Mouse (Mus musculus): ENCODE data around the gene Dido1. TPM values are rescaled to one million over a fixed set of nuclear protein-coding genes. Genes with fewer than 3 reads are reported as not detected.

The Dido1 gene
- polyA plus RNA-seq, 1 experiment, result 67.8 TPM

GRCm38 (mm10) chr2:180712037-180712689, 2.4 kb upstream of the Dido1 start:
- no peaks in the 10 kb centered on the region for H3K27me3 ChIP-seq (ENCODE audit: control insufficient read depth, insufficient read depth, low read length, poor library complexity, severe bottlenecking)
- H3K4me1 ChIP-seq (ENCODE audit: control insufficient read depth, insufficient read depth, low read length), result peaks cover 1% of the 10 kb centered on the region
- no peaks in the 10 kb centered on the region for H3K9me3 ChIP-seq (replicated peaks; ENCODE audit: control insufficient read depth, insufficient read depth, low read length, poor library complexity, severe bottlenecking)
- no peak for TF ChIP-seq CTCF (IDR thresholded peaks at IDR 0.05; ENCODE audit: low read depth, low read length)
- H3K36me3 ChIP-seq (ENCODE audit: control insufficient read depth, insufficient read depth, low read length, poor library complexity, severe bottlenecking), result peaks cover 46% of the 10 kb centered on the region
- H3K4me3 ChIP-seq (ENCODE audit: low read depth, low read length), result no peak overlapping the region
- H3K27ac ChIP-seq (ENCODE audit: insufficient read depth, low read length), result peak overlapping the region; percentile 74
- peak overlapping the region; percentile 39; the same call in 1 of the 2 replicates for H3K9ac ChIP-seq (ENCODE audit: low read depth, poor library complexity, severe bottlenecking)

GRCm38 (mm10) chr2:180711527-180711926, 1.7 kb upstream of the Dido1 start:
- TF ChIP-seq EP300 (IDR thresholded peaks at IDR 0.05; ENCODE audit: insufficient read depth, low read depth, low read length) (peak; percentile 80; the same call in 1 of the 2 replicates), POLR2A (IDR thresholded peaks at IDR 0.05; ENCODE audit: insufficient read depth, low read length) (no peak)
- Histone ChIP-seq H3K9me3 (replicated peaks; ENCODE audit: control insufficient read depth, insufficient read depth, low read length, poor library complexity, severe bottlenecking) (no peaks in the 10 kb centered on the region), H3K9ac (ENCODE audit: low read depth, poor library complexity, severe bottlenecking) (peak overlapping the region; percentile 97), H3K4me3 (ENCODE audit: low read depth, low read length) (peak overlapping the region; percentile 88), H3K4me1 (ENCODE audit: control insufficient read depth, insufficient read depth, low read length) (peaks cover 1% of the 10 kb centered on the region), H3K36me3 (ENCODE audit: control insufficient read depth, insufficient read depth, low read length, poor library complexity, severe bottlenecking) (peaks cover 45% of the 10 kb centered on the region), H3K27ac (ENCODE audit: insufficient read depth, low read length) (peak overlapping the region; percentile 86), H3K27me3 (ENCODE audit: control insufficient read depth, insufficient read depth, low read length, poor library complexity, severe bottlenecking) (no peaks in the 10 kb centered on the region)

GRCm38 (mm10) chr2:180710276-180711155, 717 bp upstream of the Dido1 start:
- peak overlapping the region; percentile 86 for H3K27ac ChIP-seq (ENCODE audit: insufficient read depth, low read length)
- no peaks in the 10 kb centered on the region for H3K9me3 ChIP-seq (replicated peaks; ENCODE audit: control insufficient read depth, insufficient read depth, low read length, poor library complexity, severe bottlenecking)
- H3K4me1 ChIP-seq (ENCODE audit: control insufficient read depth, insufficient read depth, low read length), result peaks cover 3% of the 10 kb centered on the region
- peak overlapping the region; percentile 88 for H3K4me3 ChIP-seq (ENCODE audit: low read depth, low read length)
- H3K36me3 ChIP-seq (ENCODE audit: control insufficient read depth, insufficient read depth, low read length, poor library complexity, severe bottlenecking), result peaks cover 47% of the 10 kb centered on the region
- peak overlapping the region; percentile 97 for H3K9ac ChIP-seq (ENCODE audit: low read depth, poor library complexity, severe bottlenecking)
- H3K27me3 ChIP-seq (ENCODE audit: control insufficient read depth, insufficient read depth, low read length, poor library complexity, severe bottlenecking), result no peaks in the 10 kb centered on the region
- no peak for TF ChIP-seq POLR2A (IDR thresholded peaks at IDR 0.05; ENCODE audit: insufficient read depth, low read length)
- TF ChIP-seq EP300 (IDR thresholded peaks at IDR 0.05; ENCODE audit: insufficient read depth, low read depth, low read length), result no peak
- TF ChIP-seq CTCF (IDR thresholded peaks at IDR 0.05; ENCODE audit: low read depth, low read length), result no peak

GRCm38 (mm10) chr2:180709023-180709922, 526 bp downstream of the Dido1 start:
- Histone ChIP-seq H3K9me3 (replicated peaks; ENCODE audit: control insufficient read depth, insufficient read depth, low read length, poor library complexity, severe bottlenecking) (no peaks in the 10 kb centered on the region), H3K27ac (ENCODE audit: insufficient read depth, low read length) (peak overlapping the region; percentile 99), H3K4me3 (ENCODE audit: low read depth, low read length) (peak overlapping the region; percentile 96), H3K36me3 (ENCODE audit: control insufficient read depth, insufficient read depth, low read length, poor library complexity, severe bottlenecking) (peaks cover 52% of the 10 kb centered on the region), H3K27me3 (ENCODE audit: control insufficient read depth, insufficient read depth, low read length, poor library complexity, severe bottlenecking) (no peaks in the 10 kb centered on the region), H3K9ac (ENCODE audit: low read depth, poor library complexity, severe bottlenecking) (peak overlapping the region; percentile 97), H3K4me1 (ENCODE audit: control insufficient read depth, insufficient read depth, low read length) (peaks cover 5% of the 10 kb centered on the region)
- no peak for TF ChIP-seq POLR2A (IDR thresholded peaks at IDR 0.05; ENCODE audit: insufficient read depth, low read length)
- TF ChIP-seq CTCF (IDR thresholded peaks at IDR 0.05; ENCODE audit: low read depth, low read length), result no peak
- peak; percentile 71; the same call in 1 of the 2 replicates for TF ChIP-seq EP300 (IDR thresholded peaks at IDR 0.05; ENCODE audit: insufficient read depth, low read depth, low read length)

GRCm38 (mm10) chr2:180705975-180706374, 3.8 kb downstream of the Dido1 start:
- Histone ChIP-seq H3K27me3 (ENCODE audit: control insufficient read depth, insufficient read depth, low read length, poor library complexity, severe bottlenecking) (no peaks in the 10 kb centered on the region), H3K9me3 (replicated peaks; ENCODE audit: control insufficient read depth, insufficient read depth, low read length, poor library complexity, severe bottlenecking) (no peaks in the 10 kb centered on the region), H3K27ac (ENCODE audit: insufficient read depth, low read length) (peak overlapping the region; percentile 91), H3K4me1 (ENCODE audit: control insufficient read depth, insufficient read depth, low read length) (peaks cover 4% of the 10 kb centered on the region), H3K4me3 (ENCODE audit: low read depth, low read length) (peak overlapping the region; percentile 35), H3K36me3 (ENCODE audit: control insufficient read depth, insufficient read depth, low read length, poor library complexity, severe bottlenecking) (peaks cover 42% of the 10 kb centered on the region), H3K9ac (ENCODE audit: low read depth, poor library complexity, severe bottlenecking) (peak overlapping the region; percentile 97)
- TF ChIP-seq EP300 (IDR thresholded peaks at IDR 0.05; ENCODE audit: insufficient read depth, low read depth, low read length) (no peak), CTCF (IDR thresholded peaks at IDR 0.05; ENCODE audit: low read depth, low read length) (peak; percentile 46)

Data from ES-Bruce4 (cell line).